Mouse (Mus musculus) embryonic facial prominence, embryonic 11.5 days (tissue): ENCODE data around the gene Sspo. TPM values are rescaled to one million over a fixed set of nuclear protein-coding genes. Genes with fewer than 3 reads are reported as not detected.

Experiments used
- ATAC-seq: fragments of 200-750 bp; cut with Nextera tagmentation; replicated peaks from 2 replicates; pipeline ENCODE4 v1.8.0; 2017; ENCODE audit warnings: low read depth; ENCODE audit not compliant: insufficient number of reproducible peaks, low FRiP score, low TSS enrichment
- DNase-seq: peaks from one replicate; pipeline ENCODE4 v3.0.0-alpha.2; 2015; ENCODE audit warnings: low spot score
- H3K27ac ChIP-seq: fragments of 300-500 bp; sonication (generic); replicated peaks from 2 replicates; pipeline ENCODE4 v1.5.1; 2014; ENCODE audit warnings: mild to moderate bottlenecking, low read depth, low read length, control low read depth
- H3K27me3 ChIP-seq: fragments of 300-500 bp; sonication (generic); 2 replicates; pipeline ENCODE4 v1.6.1; 2014; ENCODE audit warnings: mild to moderate bottlenecking, low read length, moderate library complexity, mixed read lengths; ENCODE audit not compliant: control insufficient read depth, insufficient read depth
- H3K36me3 ChIP-seq: fragments of 300-500 bp; sonication (generic); replicated peaks from 2 replicates; pipeline ENCODE4 v1.6.1; 2014; ENCODE audit warnings: low read depth, mild to moderate bottlenecking, low read length, moderate library complexity, mixed read lengths; ENCODE audit not compliant: control insufficient read depth, insufficient read depth
- H3K4me1 ChIP-seq: fragments of 300-500 bp; sonication (generic); 2 replicates; pipeline ENCODE4 v1.6.1; 2014; ENCODE audit warnings: low read length, mixed read lengths; ENCODE audit not compliant: control insufficient read depth, insufficient read depth
- H3K4me2 ChIP-seq: fragments of 300-500 bp; sonication (generic); 2 replicates; pipeline ENCODE4 v1.6.1; 2014; ENCODE audit warnings: low read depth, mild to moderate bottlenecking, control low read depth, low read length, moderate library complexity
- H3K4me3 ChIP-seq: fragments of 300-500 bp; sonication (generic); 2 replicates; pipeline ENCODE4 v1.5.1; 2014; ENCODE audit warnings: low read depth, low read length, control low read depth
- H3K9ac ChIP-seq: fragments of 300-500 bp; sonication (generic); replicated peaks from 2 replicates; pipeline ENCODE4 v1.6.1; 2014; ENCODE audit warnings: mild to moderate bottlenecking, control low read depth, low read length
- H3K9me3 ChIP-seq: fragments of 300-500 bp; sonication (generic); replicated peaks from 2 replicates; pipeline ENCODE4 v1.6.1; 2016; ENCODE audit warnings: mild to moderate bottlenecking, low read length, inconsistent platforms, mixed read lengths; ENCODE audit not compliant: control insufficient read depth
- WGBS: fragments of 180-500 bp; shearing (Covaris S2); extraction: QIAGEN DNeasy Blood & Tissue Kit; methylation state at CpG from one replicate; pipeline ENCODE4 v1.1.7; 2014; 5-methylcytosine and 5-hydroxymethylcytosine counted together
- polyA plus RNA-seq: library from polyadenylated mRNA; unstranded; fragments of >200 nt; fragmentation: Nextera tagmentation; extraction: Ambion mirVana; gene quantifications from 2 replicates; pipeline ENCODE4 v1.2.1, GENCODE M21; 2014

Sspo gene
- polyA plus RNA-seq, 1 experiment from 2014 or later: 0.36 TPM

DNA sequence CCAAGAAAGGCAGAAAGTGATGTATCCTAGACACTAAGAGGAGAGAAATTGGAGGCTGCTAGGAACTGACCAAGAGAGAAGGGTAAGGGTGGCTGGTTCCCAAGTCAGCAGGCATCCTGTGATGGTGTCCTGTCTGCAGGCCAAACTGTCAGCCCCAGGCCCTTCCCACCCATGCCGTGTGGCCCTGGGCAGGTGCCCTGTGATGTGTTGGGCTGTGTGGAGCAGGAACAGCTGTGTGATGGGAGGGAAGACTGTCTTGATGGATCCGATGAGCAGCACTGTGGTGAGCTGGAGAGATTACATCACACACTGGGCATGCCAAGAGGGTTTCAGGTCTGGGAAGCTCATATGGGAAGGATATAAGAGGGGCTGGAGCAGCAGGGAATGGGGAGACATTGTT lies 22.7 kb downstream of the Sspo start:
- DNase-seq (no peak), ATAC-seq (no peak)
- no peaks in the 10 kb centered on the region for H3K36me3 ChIP-seq
- no peak overlapping the region for H3K27ac ChIP-seq
- WGBS: 85% methylated on average over 2 of the region's 2 CpGs
- no peaks in the 10 kb centered on the region for H3K4me1 ChIP-seq
- no peak overlapping the region for H3K4me2 ChIP-seq
- H3K27me3 ChIP-seq: no peaks in the 10 kb centered on the region
- no peaks in the 10 kb centered on the region for H3K9me3 ChIP-seq
- H3K4me3 ChIP-seq: no peak overlapping the region
- H3K9ac ChIP-seq: no peak overlapping the region

GRCm38 (mm10) chr6:48478446-48478845 lies 30.4 kb downstream of the Sspo start:
- H3K36me3 ChIP-seq: no peaks in the 10 kb centered on the region
- DNase-seq (no peak), ATAC-seq (no peak)
- H3K4me2 ChIP-seq: no peak overlapping the region
- no peak overlapping the region for H3K4me3 ChIP-seq
- no peak overlapping the region for H3K9ac ChIP-seq
- no peaks in the 10 kb centered on the region for H3K27me3 ChIP-seq
- H3K4me1 ChIP-seq: no peaks in the 10 kb centered on the region
- no peak overlapping the region for H3K27ac ChIP-seq
- 88% methylated on average over 4 of the region's 4 CpGs for WGBS
- no peaks in the 10 kb centered on the region for H3K9me3 ChIP-seq

GRCm38 (mm10) chr6:48482501-48482900 lies 34.5 kb downstream of the Sspo start:
- DNase-seq (no peak), ATAC-seq (no peak)
- Histone ChIP-seq H3K27ac (no peak overlapping the region), H3K4me2 (no peak overlapping the region), H3K9me3 (no peaks in the 10 kb centered on the region), H3K9ac (no peak overlapping the region), H3K27me3 (no peaks in the 10 kb centered on the region), H3K36me3 (no peaks in the 10 kb centered on the region), H3K4me3 (no peak overlapping the region), H3K4me1 (no peaks in the 10 kb centered on the region; the same call in 1 of the 2 replicates)
- WGBS: 68% methylated on average over 5 of the region's 5 CpGs

GRCm38 (mm10) chr6:48487747-48488725 lies 40.0 kb downstream of the Sspo start:
- 11% methylated on average over 18 of the region's 25 CpGs for WGBS

DNA sequence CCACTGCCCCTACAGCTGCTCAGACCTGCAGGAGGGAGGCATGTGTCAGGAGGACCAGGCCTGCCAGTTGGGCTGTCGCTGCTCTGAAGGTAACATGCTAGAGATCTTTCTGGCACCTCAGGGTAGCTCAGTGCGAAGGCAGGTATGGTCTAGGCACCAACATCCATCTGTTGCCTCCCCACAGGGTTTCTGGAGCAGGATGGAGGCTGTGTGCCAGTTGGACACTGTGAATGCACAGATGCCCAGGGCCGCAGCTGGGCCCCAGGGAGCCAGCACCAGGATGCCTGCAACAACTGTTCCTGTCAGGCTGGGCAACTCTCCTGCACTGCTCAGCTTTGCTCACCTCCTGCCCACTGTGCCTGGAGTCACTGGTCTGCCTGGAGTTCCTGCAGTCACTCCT lies 41.7 kb downstream of the Sspo start:
- H3K4me1 ChIP-seq: peaks cover 5% of the 10 kb centered on the region
- H3K27me3 ChIP-seq: no peaks in the 10 kb centered on the region
- H3K27ac ChIP-seq: no peak overlapping the region
- no peak overlapping the region for H3K9ac ChIP-seq
- no peak overlapping the region for H3K4me2 ChIP-seq
- WGBS: 84% methylated on average over 3 of the region's 3 CpGs
- no peak for DNase-seq
- no peak overlapping the region for H3K4me3 ChIP-seq
- H3K9me3 ChIP-seq: no peaks in the 10 kb centered on the region
- no peak for ATAC-seq
- no peaks in the 10 kb centered on the region for H3K36me3 ChIP-seq

More at GRCm38 (mm10) chr6:48487747-48488725, 40.0 kb downstream of the Sspo start:
- ATAC-seq (peak; percentile 58; the same call in 1 of the 2 replicates), DNase-seq (peak; percentile 45)
- peaks cover 5% of the 10 kb centered on the region for H3K4me1 ChIP-seq
- H3K9me3 ChIP-seq: no peaks in the 10 kb centered on the region
- H3K9ac ChIP-seq: peak overlapping the region; percentile 67
- no peaks in the 10 kb centered on the region for H3K27me3 ChIP-seq
- H3K4me3 ChIP-seq: peak overlapping the region; percentile 22; the same call in 1 of the 2 replicates
- peak overlapping the region; percentile 63 for H3K4me2 ChIP-seq
- H3K36me3 ChIP-seq: no peaks in the 10 kb centered on the region
- H3K27ac ChIP-seq: no peak overlapping the region; the same call in 1 of the 2 replicates

- H3K4me3 ChIP-seq: no peak overlapping the region
Observed at GRCm38 (mm10) chr6:48491361-48491760, 43.3 kb downstream of the Sspo start.

GRCm38 (mm10) chr6:48493136-48493730 lies 45.2 kb downstream of the Sspo start:
- H3K9ac ChIP-seq: no peak overlapping the region
- DNase-seq: no peak
- H3K27me3 ChIP-seq: no peaks in the 10 kb centered on the region
- 9% methylated on average over 8 of the region's 8 CpGs for WGBS
- no peak for ATAC-seq
- no peak overlapping the region for H3K4me3 ChIP-seq
- no peak overlapping the region for H3K4me2 ChIP-seq
- no peak overlapping the region for H3K27ac ChIP-seq
- no peaks in the 10 kb centered on the region for H3K9me3 ChIP-seq
- H3K4me1 ChIP-seq: peaks cover under 1% of the 10 kb centered on the region; the same call in 1 of the 2 replicates
- no peaks in the 10 kb centered on the region for H3K36me3 ChIP-seq

More at GRCm38 (mm10) chr6:48491361-48491760, 43.3 kb downstream of the Sspo start:
- ATAC-seq (no peak), DNase-seq (no peak)
- H3K9ac ChIP-seq: no peak overlapping the region
- H3K9me3 ChIP-seq: no peaks in the 10 kb centered on the region
- WGBS: 72% methylated on average over 9 of the region's 9 CpGs
- H3K27ac ChIP-seq: no peak overlapping the region
- H3K4me1 ChIP-seq: peaks cover 5% of the 10 kb centered on the region
- no peaks in the 10 kb centered on the region for H3K27me3 ChIP-seq
- H3K4me2 ChIP-seq: no peak overlapping the region
- H3K36me3 ChIP-seq: no peaks in the 10 kb centered on the region

DNA sequence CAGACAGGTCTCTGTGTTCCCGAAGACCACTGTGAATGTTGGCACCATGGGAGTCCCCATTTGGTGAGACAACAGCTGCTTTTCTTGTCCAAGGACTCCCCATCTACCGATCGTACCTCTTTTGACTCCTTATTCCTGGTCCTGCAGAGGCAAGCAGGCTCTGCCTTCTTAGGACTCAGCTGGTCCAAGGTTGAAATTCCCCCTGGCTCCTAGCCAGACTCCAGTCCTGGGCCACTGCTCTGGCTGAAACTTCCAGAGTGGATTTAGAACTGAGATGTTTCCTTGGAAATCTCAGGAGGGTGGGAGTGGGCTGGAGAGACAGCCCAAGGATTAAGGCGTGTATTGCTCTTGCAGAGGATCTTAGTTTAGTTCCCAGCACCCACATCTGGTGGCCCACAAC lies 49.5 kb downstream of the Sspo start:
- no peak for ATAC-seq
- no peak overlapping the region for H3K27ac ChIP-seq
- H3K9ac ChIP-seq: no peak overlapping the region
- no peak for DNase-seq
- no peaks in the 10 kb centered on the region for H3K9me3 ChIP-seq
- H3K36me3 ChIP-seq: no peaks in the 10 kb centered on the region
- H3K4me1 ChIP-seq: no peaks in the 10 kb centered on the region
- H3K27me3 ChIP-seq: no peaks in the 10 kb centered on the region
- no peak overlapping the region for H3K4me2 ChIP-seq
- 94% methylated on average over 4 of the region's 4 CpGs for WGBS
- no peak overlapping the region for H3K4me3 ChIP-seq
